Mouse (Mus musculus) lung, postnatal 0 days (tissue): ENCODE results near the gene 3110040M04Rik. TPM values are rescaled to one million over a fixed set of nuclear protein-coding genes. Genes with fewer than 3 reads are reported as not detected.
A peak's percentile ranks its signal among the peaks of the same experiment; 100 is the strongest.

Source experiments
- ATAC-seq: fragments of 200-750 bp; cut with Nextera tagmentation; 2 replicates; pipeline ENCODE4 v1.8.0; 2017; ENCODE audit warnings: moderate library complexity
- DNase-seq: peaks from one replicate; pipeline ENCODE4 v3.0.0-alpha.2; 2016; ENCODE audit warnings: low spot score
- H3K27ac ChIP-seq: fragments of 300-500 bp; sonication (generic); 2 replicates; pipeline ENCODE4 v1.5.1; 2014; ENCODE audit warnings: antibody characterized with exemption, mild to moderate bottlenecking, low read length, mixed read lengths
- H3K27me3 ChIP-seq: fragments of 300-500 bp; sonication (generic); replicated peaks from 2 replicates; pipeline ENCODE4 v1.6.1; 2014; ENCODE audit warnings: low read length, mixed read lengths; ENCODE audit not compliant: insufficient read depth
- H3K36me3 ChIP-seq: fragments of 300-500 bp; sonication (generic); 2 replicates; pipeline ENCODE4 v1.6.1; 2014; ENCODE audit warnings: low read length, mixed read lengths; ENCODE audit not compliant: insufficient read depth
- H3K4me1 ChIP-seq: fragments of 300-500 bp; sonication (generic); 2 replicates; pipeline ENCODE4 v1.6.1; 2014; ENCODE audit warnings: antibody characterized with exemption, low read depth, low read length, mixed read lengths; ENCODE audit not compliant: insufficient read depth
- H3K4me2 ChIP-seq: fragments of 300-500 bp; sonication (generic); replicated peaks from 2 replicates; pipeline ENCODE4 v1.6.1; 2014; ENCODE audit warnings: low read depth, mild to moderate bottlenecking, low read length, moderate library complexity, mixed read lengths
- H3K4me3 ChIP-seq: fragments of 300-500 bp; sonication (generic); 2 replicates; pipeline ENCODE4 v1.5.1; 2014; ENCODE audit warnings: low read depth, low read length
- H3K9ac ChIP-seq: fragments of 300-500 bp; sonication (generic); replicated peaks from 2 replicates; pipeline ENCODE4 v1.6.1; 2014; ENCODE audit warnings: low read depth, mild to moderate bottlenecking
- H3K9me3 ChIP-seq: fragments of 300-500 bp; sonication (generic); 2 replicates; pipeline ENCODE4 v1.6.1; 2016; ENCODE audit warnings: low read length, mixed read lengths
- CTCF ChIP-seq: IDR thresholded peaks from 2 replicates; pipeline ENCODE4 v1.5.1; 2016; ENCODE audit warnings: antibody characterized with exemption, mild to moderate bottlenecking
- EP300 ChIP-seq: IDR thresholded peaks from 2 replicates; pipeline ENCODE4 v1.6.1; 2016; ENCODE audit warnings: antibody characterized with exemption, mild to moderate bottlenecking, control low read depth
- WGBS: fragments of 180-500 bp; shearing (Covaris S2); extraction: QIAGEN DNeasy Blood & Tissue Kit; methylation state at CpG from one replicate; pipeline ENCODE4 v1.1.7; 2014; 5-methylcytosine and 5-hydroxymethylcytosine counted together
- polyA plus RNA-seq: library from polyadenylated mRNA; unstranded; fragments of >200 nt; fragmentation: Nextera tagmentation; extraction: Ambion mirVana; gene quantifications from 2 replicates; pipeline ENCODE4 v1.2.1, GENCODE M21; 2015

The 3110040M04Rik gene
- polyA plus RNA-seq, 1 experiment from 2014 or later = not detected

- Histone ChIP-seq H3K4me2 (no peak overlapping the region), H3K27me3 (no peaks in the 10 kb centered on the region), H3K4me3 (no peak overlapping the region), H3K27ac (no peak overlapping the region), H3K36me3 (no peaks in the 10 kb centered on the region), H3K9ac (no peak overlapping the region), H3K9me3 (no peaks in the 10 kb centered on the region), H3K4me1 (no peaks in the 10 kb centered on the region)
- no peak for ATAC-seq
- DNase-seq = no peak
- 67% methylated on average over 1 of the region's 1 CpGs for WGBS
- TF ChIP-seq EP300 (no peak), CTCF (no peak)
Observed at GRCm38 (mm10) chr1:151223377-151223776, 19.5 kb downstream of the 3110040M04Rik start.

DNA sequence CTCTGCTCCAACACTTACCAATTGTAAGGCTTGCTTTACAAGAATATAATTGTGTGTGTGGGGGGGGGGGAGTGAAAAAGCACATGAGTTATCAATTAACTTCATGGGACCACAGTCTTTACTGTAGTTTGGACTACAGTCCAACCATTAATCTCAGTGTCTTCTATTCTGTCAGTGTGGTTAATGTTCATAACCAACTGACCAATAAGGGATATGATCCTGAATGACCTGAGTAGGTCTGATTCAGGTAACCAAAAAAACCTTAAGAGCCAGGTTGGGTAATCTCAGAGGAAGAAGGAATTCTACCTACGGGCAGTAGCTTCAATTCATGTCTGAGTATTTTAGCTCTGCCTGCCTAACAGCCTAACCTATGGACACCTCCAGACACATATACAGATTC, 20.6 kb downstream of the 3110040M04Rik start:
- Histone ChIP-seq H3K27ac (no peak overlapping the region), H3K4me3 (no peak overlapping the region), H3K36me3 (no peaks in the 10 kb centered on the region), H3K27me3 (no peaks in the 10 kb centered on the region), H3K9ac (no peak overlapping the region), H3K4me2 (no peak overlapping the region), H3K4me1 (no peaks in the 10 kb centered on the region), H3K9me3 (no peaks in the 10 kb centered on the region)
- 77% methylated on average over 1 of the region's 1 CpGs for WGBS
- no peak for ATAC-seq
- TF ChIP-seq CTCF = no peak
- no peak for TF ChIP-seq EP300
- no peak for DNase-seq

- no peaks in the 10 kb centered on the region for H3K27me3 ChIP-seq
- ATAC-seq = no peak
- no peaks in the 10 kb centered on the region for H3K4me1 ChIP-seq
Observed at GRCm38 (mm10) chr1:151227506-151227905, 23.6 kb downstream of the 3110040M04Rik start.

GRCm38 (mm10) chr1:151228320-151228989, 24.5 kb downstream of the 3110040M04Rik start:
- ATAC-seq (no peak), DNase-seq (peak; percentile 20)
- Histone ChIP-seq H3K9me3 (no peaks in the 10 kb centered on the region), H3K4me2 (no peak overlapping the region), H3K4me3 (no peak overlapping the region), H3K36me3 (no peaks in the 10 kb centered on the region), H3K4me1 (no peaks in the 10 kb centered on the region), H3K27me3 (no peaks in the 10 kb centered on the region), H3K9ac (no peak overlapping the region), H3K27ac (no peak overlapping the region)
- 62% methylated on average over 1 of the region's 1 CpGs for WGBS
- no peak for TF ChIP-seq EP300
- no peak for TF ChIP-seq CTCF

More at GRCm38 (mm10) chr1:151227506-151227905, 23.6 kb downstream of the 3110040M04Rik start:
- 65% methylated on average over 8 of the region's 8 CpGs for WGBS
- Histone ChIP-seq H3K4me3 (no peak overlapping the region), H3K27ac (no peak overlapping the region), H3K9me3 (no peaks in the 10 kb centered on the region), H3K9ac (no peak overlapping the region), H3K36me3 (no peaks in the 10 kb centered on the region), H3K4me2 (no peak overlapping the region)
- TF ChIP-seq EP300 = no peak
- no peak for TF ChIP-seq CTCF
- no peak for DNase-seq

DNA sequence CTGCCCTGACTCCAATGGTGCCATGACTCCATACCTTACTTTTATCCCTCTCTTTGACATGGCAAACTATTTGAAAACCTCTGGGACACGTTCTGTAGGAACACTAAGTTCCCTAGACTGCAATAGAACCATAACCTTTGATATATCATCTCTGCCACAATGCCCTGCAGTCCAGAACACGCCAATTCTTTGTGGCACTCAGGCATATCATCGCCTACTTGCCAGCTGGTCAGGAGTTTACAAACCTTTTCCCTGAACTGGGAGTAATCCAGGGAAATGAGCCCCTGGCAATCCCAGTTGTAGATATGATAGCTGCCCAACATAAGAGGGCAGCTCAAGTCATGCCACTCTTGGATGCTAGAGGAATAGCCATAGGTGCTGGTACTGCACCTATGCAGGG, 28.4 kb downstream of the 3110040M04Rik start:
- Histone ChIP-seq H3K27me3 (no peaks in the 10 kb centered on the region), H3K9me3 (no peaks in the 10 kb centered on the region), H3K4me1 (no peaks in the 10 kb centered on the region), H3K4me2 (no peak overlapping the region), H3K36me3 (no peaks in the 10 kb centered on the region), H3K9ac (no peak overlapping the region), H3K27ac (no peak overlapping the region), H3K4me3 (no peak overlapping the region)
- DNase-seq = no peak
- WGBS = 82% methylated on average over 3 of the region's 3 CpGs
- no peak for ATAC-seq
- TF ChIP-seq EP300 = no peak
- TF ChIP-seq CTCF = no peak

GRCm38 (mm10) chr1:151233756-151234155, 29.8 kb downstream of the 3110040M04Rik start:
- Histone ChIP-seq H3K27me3 (no peaks in the 10 kb centered on the region), H3K4me2 (no peak overlapping the region), H3K4me3 (no peak overlapping the region), H3K9ac (no peak overlapping the region), H3K4me1 (no peaks in the 10 kb centered on the region), H3K36me3 (no peaks in the 10 kb centered on the region), H3K27ac (no peak overlapping the region), H3K9me3 (no peaks in the 10 kb centered on the region)
- ATAC-seq (no peak), DNase-seq (no peak)
- 50% methylated on average over 3 of the region's 3 CpGs for WGBS
- TF ChIP-seq CTCF = no peak
- TF ChIP-seq EP300 = no peak
